Mouse (Mus musculus) left cerebral cortex, postnatal 4 days (tissue): ENCODE data around the gene Rap1gap. TPM values are rescaled to one million over a fixed set of nuclear protein-coding genes. Genes with fewer than 3 reads are reported as not detected.

Experiments used
- DNase-seq: peaks from one replicate; pipeline ENCODE4 v3.0.0-alpha.2; 2022
- intact Hi-C: fragments of 180-260 bp; cut with DNase I; formaldehyde crosslinking; loops from one replicate; pipeline ENCODE4 v1.15.1; 2025
- total RNA-seq, 2 experiments: library from RNA; stranded (reverse); gene quantifications; 2 replicates each; pipeline ENCODE4 v1.2.3; 2021

Gene Rap1gap
- total RNA-seq, 2 experiments from 2014 or later: 147 to 164 TPM

DNA sequence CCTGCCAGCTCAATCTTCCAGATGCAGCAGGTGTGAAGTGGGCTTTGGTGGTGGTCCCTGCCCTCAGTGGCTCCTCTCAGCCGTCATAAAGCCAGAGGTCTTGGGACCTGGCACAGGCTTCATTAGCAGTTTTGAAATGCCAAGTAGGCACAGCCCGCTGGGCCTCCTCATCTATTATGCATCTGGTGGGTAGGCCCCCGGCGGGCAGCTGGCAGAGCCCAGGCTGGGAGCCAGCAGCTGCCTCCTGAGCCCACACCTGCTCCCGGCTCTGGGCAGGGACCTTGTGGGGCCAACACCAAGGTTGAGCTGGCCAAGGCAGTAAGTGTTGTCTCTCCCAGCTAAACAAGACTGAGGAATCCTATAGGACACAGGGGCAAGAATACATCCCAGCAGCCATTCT, 21.8 kb downstream of the Rap1gap start:
- intact Hi-C loops: no loop called here
- DNase-seq: peak; percentile 57

DNA sequence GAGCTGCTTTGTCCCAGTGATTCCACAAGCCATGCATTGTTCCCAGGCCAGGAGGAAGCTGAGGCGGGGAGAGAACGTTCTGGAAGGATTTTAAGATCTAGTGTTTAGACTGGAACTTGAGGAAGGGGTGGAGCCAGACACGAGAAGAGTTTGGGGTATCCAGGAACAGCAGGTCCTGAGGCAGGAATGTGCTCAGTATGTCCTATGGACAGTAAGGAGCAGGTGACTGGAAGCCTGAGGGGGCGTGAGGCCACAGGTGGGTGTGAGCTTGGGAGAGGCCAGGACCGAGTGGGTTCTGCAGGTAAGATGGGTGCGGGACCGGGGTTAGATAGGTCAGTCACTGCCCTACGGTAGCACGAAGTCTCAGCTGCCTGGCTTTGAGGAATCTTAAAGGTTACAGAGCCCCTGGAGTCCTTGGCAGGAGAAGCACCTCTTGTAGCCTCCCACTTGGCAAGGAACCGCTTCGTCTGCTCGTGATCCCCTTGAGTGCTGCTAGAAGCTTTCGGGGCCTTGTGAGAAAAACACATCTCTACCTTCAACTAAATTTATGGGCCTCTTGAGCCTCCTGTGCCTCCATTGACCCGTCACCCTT, 22.8 kb downstream of the Rap1gap start:
- DNase-seq: no peak
- intact Hi-C loops: no loop called here

DNA sequence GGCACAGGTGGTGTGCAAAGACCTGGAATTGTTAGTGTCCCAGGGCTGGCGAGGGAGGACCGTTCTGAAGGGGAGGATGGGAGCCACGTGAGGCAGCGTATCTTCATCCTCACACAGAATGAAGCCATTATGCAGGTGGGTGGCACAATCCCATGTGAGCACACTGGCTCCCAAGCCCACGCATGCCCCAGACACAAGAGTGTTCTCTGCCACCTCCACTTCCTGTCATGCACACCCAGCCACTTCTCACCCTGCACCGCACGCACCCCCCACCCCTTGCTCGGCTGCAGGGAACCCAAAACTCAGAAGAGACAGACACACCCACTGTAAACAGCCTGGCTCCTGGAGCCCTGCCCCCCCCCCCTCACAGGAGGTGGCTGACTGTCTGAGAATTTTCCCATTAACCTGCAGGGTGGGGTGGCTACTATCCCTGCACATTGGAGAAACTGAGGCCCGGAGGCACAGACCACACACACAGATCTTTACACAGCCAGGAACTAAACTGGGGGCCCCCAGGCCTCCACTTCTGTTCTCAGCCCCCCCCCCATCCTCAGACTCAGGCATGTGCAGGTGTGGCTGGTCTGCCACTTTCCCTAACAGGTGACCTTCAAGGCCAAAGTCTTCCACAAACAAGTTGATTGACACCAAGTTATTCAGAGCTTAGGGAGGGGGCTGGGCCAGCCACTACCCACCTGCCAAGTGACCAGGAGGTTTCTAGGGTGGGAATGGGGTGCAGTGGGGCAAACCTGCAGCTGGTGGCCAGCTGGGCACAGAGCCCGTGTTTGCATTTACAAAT, 27.8 kb downstream of the Rap1gap start:
- DNase-seq: no peak

DNA sequence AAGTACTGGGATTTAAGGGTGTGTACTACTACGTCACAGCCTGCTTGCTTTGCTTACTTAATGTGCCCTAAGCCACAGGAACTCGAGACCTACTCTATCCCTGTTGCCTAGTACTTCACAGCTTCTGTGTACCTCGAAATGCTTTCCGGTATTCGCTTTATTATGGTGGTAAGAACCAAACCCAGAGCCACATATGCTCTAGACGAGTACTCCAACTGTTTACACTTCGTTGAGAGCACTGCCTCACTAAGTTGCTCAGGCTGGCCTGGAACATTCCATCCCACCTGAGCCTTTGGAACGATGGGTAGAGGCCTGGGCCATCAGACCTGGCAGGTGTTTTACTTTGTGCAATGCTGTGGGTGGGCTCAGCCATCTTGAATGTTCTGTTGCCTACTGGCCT, 30.8 kb downstream of the Rap1gap start:
- DNase-seq: no peak
- intact Hi-C loops: no loop called here

More for the DNA sequence above, 27.8 kb downstream of the Rap1gap start:
- intact Hi-C loops: no loop called here

DNA sequence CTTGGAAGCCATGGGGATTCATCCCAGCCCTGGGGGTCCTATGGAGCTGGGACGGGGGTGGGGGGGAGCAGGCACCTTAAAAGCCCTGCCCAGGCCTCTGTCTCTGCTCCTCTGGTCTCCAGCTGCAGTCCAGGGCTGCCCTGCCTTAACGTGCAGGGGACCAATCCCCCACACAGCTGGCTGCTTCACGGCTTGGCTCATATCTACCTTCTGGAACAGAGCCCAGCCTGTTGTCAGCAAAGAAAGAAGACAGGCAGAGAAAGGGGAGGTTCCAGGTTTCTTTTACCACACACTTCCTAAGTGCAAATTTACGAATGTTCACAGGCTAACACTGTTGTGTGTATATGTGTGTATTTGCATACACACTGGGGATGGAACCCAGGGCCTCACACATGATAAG, 31.4 kb downstream of the Rap1gap start:
- intact Hi-C loops: no loop called here
- DNase-seq: no peak

DNA sequence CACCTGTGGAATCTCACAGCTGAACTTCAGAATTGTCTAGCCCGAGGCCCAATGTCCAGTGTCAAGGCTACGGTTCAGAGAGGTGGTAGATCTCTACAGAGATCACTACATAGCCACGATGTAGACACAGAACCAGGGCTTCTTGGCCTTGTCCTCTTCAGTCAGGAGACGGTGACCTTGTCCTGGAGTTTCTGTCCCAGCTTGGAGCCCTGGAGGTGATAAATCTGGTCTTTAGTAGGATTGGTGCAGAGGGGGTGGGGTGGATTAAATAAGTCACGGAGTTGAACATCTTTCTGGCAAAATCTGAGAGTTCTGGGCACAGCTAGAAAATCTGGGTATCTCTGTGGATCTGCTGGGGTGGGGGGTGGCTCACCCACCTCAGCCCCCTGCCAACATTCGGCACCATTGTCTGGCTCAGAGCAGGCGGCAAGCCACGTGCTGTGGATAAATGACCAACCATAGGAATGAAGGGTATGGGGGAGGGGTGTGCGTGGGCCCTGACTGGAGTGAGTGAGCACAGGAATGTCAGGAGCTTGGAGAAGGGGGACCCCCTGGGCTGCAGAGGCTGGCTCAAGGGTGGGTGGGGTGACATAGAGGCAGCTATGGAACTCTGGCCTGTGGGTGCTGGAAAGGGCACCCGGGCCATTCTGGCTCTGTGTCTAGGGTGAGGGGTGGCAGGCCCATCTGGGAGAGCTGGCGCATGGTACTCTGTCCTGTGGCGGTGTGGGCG, 32.8 kb downstream of the Rap1gap start:
- intact Hi-C loops: no loop called here
- no peak for DNase-seq

DNA sequence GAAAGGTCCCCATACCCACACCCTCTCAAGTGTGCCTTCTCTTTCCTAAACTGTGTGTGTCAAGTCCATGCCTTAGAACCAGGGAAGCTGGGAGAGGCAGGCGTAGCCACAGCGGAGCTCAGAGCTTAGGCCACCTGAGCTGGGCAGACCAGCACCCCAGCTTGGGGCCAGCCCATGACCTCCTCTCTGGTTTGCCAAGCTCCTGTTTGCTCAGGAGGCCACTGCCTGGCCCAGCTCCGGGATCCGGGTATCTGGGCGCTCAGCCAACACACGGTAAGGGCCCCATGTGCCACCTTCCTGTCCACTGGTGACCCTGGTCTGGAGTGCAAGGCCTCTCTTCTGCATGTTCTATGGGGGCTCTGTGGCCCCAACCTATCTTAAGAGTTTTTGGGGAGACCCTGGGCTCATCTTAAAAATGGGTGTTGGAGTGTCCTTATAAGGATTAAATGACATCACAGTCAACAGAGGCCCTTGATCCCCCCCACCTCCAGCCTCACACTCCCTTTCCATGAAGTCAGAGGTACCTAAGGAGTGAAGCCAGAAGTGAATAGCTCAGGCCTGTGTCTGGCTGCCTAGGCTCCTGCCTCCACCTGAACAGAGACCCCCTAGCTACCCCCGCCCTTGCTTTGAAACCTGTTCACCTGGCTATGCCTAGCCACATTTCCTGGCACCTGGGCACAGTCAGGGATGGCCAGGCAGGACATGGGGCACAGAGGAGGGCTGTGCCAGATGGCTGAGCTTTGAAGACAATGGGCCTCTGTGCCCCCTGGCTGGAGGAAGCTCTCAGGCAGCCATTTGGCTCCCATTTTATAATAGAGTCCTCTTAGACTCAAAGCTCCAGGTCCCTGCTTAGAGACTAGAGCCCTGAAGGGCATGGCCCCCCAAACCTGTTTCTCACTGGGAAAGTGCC, 33.8 kb downstream of the Rap1gap start:
- DNase-seq: no peak
- intact Hi-C loops: no loop called here

DNA sequence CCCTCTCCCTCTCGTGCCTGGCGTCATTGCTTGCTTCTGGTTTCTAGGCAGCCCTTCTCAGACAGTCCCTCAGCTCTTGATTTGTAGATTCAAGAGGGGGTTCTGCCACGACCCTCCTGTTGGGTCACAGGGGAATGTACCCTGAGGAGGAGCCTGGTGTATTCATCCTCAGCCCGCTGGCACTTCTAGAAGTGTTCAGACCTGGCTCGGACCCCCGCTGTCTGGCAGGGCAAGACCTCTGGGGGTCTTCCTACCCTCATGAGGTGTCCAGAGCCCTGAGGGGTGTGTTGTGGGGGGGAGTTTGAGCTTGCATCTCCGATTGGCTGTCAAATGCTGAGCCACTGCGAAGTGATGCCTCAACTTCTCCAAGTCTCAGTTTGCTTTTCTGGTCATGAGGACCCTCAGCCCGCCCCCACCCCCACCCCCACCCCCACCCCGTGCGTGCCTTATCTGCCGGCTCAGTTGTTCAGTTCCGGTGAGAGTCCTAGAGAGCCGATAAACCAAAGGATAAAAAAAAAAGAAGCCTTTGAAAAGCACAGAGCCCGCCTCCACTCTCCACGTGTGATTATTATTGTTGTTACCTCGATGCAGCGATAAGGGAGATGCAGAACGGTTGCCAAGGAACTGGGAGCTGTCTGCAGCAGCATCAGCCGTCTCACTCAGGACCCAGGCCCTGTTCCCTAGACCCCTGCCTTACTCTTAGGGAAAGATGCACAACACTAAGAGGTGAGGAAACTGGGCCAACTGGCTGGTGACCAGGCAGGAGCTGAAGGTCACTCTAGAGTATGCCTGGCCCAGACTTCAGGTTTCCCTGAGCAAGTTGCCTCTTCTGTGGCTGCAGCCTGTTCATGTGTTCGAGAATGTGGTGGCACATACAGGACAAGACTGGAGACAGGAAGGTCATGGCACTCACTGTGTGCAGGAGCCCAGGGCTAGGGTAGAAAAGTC, 35.0 kb downstream of the Rap1gap start:
- intact Hi-C loops: no loop called here

DNA sequence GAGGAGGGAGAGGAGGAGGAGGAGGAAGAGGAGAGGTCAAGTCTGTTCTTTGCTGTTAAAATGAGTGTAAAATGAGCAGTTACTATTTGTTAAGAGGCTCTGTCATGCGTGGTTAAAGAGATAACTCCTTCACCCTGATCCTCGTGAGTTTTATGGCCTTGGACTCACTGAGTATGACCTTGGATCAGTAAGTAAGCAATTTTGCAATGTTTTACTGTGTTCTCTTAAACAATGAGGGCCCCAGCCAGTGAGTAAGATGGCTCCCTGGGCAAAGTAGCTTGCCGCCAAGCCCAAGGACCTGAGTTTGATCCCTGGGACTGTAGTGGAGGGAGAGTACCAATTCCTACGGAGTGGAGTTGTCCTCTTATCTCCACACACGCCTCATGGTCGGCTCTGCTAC, 36.4 kb downstream of the Rap1gap start:
- no peak for DNase-seq
- intact Hi-C loops: no loop called here

More for the DNA sequence above, 35.0 kb downstream of the Rap1gap start:
- DNase-seq: no peak

DNA sequence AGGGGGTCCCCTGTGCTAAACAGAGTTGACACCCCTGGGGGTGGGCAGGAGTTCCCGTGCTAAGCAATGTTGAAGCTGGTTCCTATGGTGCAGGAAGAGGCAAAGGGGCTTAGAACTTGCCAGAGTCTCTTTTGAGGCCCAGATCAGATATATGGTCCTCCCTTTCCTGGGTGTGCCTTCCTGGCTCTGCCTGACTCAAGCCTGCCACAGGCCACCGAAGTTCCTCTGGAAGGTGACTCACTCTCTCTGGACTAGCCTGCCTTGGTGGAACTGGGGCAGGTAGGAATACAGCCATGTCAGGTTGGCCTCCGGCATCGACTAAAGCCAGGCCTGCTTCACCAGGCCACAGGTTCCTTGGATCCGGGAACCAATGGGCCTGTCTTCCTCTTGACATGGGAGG, 38.6 kb downstream of the Rap1gap start:
- no peak for DNase-seq
- intact Hi-C loops: no loop called here

DNA sequence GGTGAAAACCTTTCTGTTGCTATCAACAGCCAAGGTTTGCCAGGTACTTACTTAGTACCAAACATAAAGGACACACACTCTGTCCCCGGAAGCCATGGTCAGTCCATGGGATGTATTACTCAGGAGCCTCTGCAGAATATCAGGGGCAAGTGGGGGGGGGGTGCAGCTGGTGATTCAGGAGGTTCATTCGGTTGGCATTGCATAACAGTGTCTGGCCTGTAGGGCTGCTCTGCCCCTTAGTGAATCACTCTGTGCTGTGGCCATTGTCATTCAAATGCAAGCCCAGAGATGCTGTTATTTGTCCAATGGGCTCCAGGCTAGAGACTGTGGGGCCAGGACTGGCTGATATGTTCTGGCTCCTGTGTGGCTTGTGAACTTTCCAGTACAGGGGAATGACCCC, 40.0 kb downstream of the Rap1gap start:
- intact Hi-C loops: no loop called here
- DNase-seq: no peak

DNA sequence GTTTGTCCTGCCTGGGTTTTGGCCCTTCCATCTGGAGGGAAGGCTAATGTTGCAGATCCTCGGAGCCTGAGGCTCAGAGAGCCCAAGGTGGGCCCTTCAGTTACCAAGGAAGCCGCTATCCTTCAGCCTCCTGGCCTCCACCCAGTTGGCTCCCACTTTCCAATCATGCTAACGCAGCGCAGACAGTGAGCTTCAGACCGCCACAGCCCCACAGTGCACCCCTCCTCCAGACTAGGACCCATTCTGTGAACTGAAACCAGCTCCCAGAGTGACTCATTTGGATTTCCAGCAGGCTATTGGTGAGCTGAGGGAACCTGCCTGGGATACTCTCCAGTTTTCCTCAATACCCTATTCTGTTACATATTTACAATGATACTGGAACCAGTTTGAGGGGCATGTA, 40.9 kb downstream of the Rap1gap start:
- intact Hi-C loops: no loop called here
- no peak for DNase-seq

DNA sequence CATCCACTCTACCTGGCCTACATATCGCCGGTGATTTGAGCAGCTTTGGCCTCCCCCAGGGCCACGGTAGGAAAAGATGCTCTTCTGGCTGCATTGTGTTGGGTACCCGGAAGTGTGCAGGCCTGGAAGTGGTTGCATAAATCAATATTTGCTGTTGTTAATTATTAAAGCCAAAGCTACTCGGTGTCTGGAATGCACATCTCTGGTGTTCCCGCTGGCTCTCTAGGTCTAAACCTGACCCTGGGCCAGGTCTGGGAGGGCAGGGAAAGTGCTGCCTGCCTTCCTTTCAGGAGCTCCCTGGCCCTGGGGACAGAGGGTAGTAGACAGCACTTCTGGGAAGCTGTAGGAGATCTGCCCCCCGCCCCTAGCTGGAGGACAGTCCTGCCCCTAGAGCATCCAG, 42.0 kb downstream of the Rap1gap start:
- intact Hi-C loops: no loop called here
- DNase-seq: no peak

DNA sequence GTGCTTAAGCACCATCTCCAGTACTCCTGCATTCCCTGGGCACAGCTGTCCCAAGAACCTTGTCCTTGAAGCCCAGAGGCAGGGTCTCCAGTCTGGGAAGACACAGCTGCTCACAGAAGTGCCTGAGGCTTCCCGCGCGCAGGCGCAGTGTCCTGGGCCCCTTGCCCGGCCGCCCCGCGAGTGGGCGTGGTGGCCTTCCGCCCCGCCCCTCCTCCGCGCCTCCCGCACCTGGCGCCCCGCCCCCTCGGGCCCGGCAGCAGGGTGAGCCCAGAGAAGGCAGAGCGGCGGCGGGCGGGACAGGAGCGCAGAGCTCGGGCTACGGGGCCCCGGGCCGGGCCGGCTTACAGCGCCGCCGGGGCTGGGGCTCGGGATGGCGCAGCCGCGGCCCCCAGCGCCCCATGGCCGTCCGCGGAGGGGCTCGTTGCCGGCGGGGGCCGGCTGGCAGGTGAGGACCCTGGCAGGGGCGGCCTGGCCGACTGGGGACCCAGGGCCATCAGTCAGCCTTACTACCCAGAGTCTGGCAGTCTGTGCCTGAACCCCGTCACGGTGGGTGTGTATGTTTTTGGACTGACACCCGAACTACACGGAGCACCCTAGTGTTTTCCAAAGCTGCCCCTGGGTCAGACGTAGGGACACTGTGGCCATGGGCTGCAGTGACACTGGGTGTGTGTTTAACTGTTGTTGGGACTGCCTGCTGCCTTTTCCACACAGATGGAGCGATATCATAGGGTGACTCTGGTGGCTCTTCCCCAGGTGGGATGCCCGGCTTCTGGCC, 42.9 kb downstream of the Rap1gap start:
- peak; percentile 88 for DNase-seq
- intact Hi-C loops: no loop called here

DNA sequence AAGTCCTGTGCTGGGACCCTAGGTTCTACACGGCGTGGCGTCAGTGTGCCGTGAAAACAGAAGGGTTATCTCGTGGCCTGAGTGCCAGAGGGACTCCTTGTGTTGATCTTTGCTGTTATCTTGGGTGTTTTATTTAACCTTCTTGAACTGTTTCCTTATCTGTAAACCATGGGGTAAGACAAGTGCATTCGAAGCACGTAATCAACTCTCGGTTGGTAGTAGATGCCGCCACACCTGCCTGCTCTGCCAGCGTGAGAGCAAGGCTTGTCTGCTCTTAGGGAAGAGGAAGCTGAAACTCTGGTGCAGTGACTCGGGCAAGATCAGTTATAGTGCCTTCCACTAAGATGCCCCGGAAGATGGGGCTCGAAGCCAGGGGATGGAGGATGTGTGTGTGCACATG, 48.4 kb downstream of the Rap1gap start:
- intact Hi-C loops: no loop called here
- DNase-seq: no peak

DNA sequence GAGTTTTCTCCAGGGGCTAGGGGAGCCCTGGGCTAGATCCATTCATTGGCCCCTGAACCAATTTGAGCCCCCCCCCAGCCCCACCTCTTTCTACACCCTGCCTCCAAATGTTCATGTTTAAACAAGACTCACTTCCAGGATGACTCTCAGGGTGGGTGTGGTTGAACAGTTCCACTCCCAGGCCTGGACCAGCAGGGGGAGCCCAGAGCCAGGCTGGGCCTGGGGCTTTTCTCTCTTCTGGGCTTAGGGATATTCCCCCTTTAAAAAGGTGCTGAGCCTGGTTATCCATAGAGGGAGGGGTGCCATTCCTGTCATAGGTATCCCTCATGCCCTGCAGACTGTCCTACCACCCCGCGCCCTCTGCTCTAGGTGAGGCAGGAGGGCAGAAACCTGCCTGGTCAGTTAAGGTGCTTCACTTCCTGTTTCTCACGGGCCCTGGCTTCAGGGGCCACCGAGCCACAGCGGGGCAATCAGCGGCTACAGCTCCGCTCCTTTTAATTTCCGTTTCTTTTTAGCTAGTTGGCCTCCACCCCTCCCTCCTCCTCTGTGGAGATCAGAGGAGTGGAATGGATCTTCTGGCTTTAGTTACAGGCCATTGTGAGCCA, 49.6 kb downstream of the Rap1gap start:
- intact Hi-C loops: no loop called here
- DNase-seq: no peak

DNA sequence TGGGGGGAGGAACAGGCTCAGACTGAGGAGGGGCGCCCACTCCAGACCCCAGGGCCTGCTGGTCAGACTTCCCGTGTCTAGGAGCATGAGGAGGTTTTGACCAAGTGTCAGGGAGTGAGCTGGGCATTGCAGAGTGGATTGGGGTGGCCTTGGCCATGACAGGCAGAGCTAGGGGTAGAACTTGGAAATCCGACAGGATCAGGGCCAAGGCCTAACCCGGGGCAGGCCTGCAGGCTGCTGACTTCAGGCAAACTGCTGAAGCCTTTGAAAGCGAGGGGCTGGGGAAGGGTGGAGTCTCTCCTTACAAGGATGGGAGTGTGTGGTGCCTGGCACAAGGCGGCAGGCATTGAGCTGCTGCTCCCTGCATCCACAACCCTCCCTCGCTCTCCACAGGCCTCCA, 52.5 kb downstream of the Rap1gap start:
- no peak for DNase-seq
- intact Hi-C loops: loop anchor here (2.0 kb wide), 1 partner anchor 40 kb away; no protein-coding TSS in a partner anchor

DNA sequence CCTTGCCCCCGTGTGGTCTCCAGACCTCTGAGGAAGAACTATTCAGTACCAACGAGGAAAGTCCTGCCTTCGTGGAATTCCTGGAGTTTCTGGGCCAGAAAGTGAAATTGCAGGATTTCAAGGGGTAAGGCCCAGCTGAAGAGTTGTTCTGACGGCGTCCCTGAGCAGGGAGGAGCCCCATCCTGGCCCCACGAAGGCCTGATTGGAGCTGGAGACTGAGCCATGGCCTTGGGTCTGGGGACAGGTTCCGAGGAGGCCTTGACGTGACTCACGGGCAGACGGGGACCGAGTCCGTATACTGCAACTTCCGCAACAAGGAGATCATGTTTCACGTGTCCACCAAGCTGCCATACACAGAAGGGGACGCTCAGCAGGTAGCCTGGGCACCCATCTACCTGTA, 53.1 kb downstream of the Rap1gap start:
- intact Hi-C loops: loop anchor here (2.0 kb wide), 1 partner anchor 41 kb away; no protein-coding TSS in a partner anchor
- DNase-seq: no peak
